Mouse (Mus musculus): ENCODE measurements at regions not wholly inside any gene's neighbourhood (a gene's known extent, or its start where the extent isn't known, plus 50 kb on each side); places are given as distances from the start of the nearest gene placed in this dataset.

DNA sequence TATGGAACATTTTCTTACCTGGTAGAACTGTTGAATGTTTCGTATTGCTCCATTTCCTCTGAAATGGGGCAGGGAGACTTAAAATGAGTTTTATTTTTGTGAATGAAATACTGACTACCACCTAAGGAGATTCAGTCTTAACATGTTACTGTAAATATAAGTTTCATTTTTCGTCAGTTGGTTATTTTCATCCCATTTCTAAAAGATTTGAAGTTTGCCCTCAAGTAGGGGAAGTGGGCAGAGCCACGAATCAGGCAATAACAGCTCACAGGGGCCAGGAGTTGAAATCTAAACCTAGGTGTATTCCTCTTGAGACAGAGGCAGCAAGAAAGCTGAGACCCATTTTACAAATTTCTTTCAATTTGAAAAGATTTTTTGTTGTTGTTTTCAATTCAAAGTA is 88.6 kb upstream of the Ahr start:
- Histone ChIP-seq H3K27ac (ENCODE audit: low read length) (no peak overlapping the region), H3K9me3 (replicated peaks; ENCODE audit: control insufficient read depth, low read length) (no peaks in the 10 kb centered on the region), H3K27me3 (ENCODE audit: control insufficient read depth, insufficient read depth, low read length) (no peaks in the 10 kb centered on the region), H3K9ac (ENCODE audit: low read length) (no peak overlapping the region), H3K36me3 (ENCODE audit: control insufficient read depth, insufficient read depth, low read length) (no peaks in the 10 kb centered on the region), H3K4me1 (ENCODE audit: control insufficient read depth, insufficient read depth, low read length) (no peaks in the 10 kb centered on the region), H3K4me2 (ENCODE audit: low read depth, low read length) (no peak overlapping the region), H3K4me3 (replicated peaks; ENCODE audit: low read length) (no peak overlapping the region)
- WGBS, result 77% methylated on average over 3 of the region's 3 CpGs
- ATAC-seq (ENCODE audit: insufficient read depth, low FRiP score), result no peak

DNA sequence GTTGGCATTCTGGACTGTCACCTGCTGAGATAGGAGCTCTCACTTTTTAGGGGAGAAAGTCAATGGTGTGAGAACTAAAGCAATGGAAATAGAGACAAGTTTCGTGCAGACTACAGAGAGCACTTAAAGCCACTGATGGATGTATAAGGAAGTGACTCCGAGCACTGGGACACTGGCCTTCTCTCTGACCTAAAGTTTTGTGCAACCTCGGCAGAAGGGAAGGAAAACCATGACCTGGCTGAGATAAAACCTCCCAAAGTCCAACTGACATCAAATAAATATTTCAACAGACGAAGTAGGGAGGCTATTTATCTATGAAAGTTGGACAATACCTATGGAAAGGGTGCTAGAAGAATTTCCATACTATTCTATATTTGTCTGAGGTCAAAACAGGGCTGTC is 80.0 kb upstream of the Ahr start:
- ATAC-seq (ENCODE audit: insufficient read depth, low FRiP score), result no peak
- no peaks in the 10 kb centered on the region for H3K36me3 ChIP-seq (ENCODE audit: control insufficient read depth, insufficient read depth, low read length)

DNA sequence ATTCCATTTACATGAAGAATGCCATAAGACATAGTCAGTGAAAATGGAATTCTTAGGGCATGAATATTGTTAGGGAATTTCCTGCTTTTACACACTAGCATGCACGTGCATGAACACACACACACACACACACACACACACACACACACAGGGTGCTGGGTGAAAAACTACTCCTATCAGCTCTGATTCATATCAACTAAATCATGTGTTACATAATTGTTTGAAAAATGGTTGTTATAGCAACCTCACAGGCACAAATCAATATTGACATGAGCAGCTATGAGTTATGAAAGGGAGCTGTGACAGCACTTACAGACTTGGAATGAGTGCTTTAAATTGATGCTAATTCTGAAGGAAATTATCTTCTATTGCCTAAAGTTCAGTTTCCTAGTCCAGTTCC is 72.8 kb upstream of the Ahr start:
- no peaks in the 10 kb centered on the region for H3K36me3 ChIP-seq (ENCODE audit: control insufficient read depth, insufficient read depth, low read length)
- H3K4me2 ChIP-seq (ENCODE audit: low read depth, low read length), result no peak overlapping the region
- 67% methylated on average over 1 of the region's 1 CpGs for WGBS
- no peaks in the 10 kb centered on the region for H3K9me3 ChIP-seq (replicated peaks; ENCODE audit: control insufficient read depth, low read length)
- no peak overlapping the region for H3K27ac ChIP-seq (ENCODE audit: low read length)
- H3K4me1 ChIP-seq (ENCODE audit: control insufficient read depth, insufficient read depth, low read length), result no peaks in the 10 kb centered on the region
- H3K9ac ChIP-seq (ENCODE audit: low read length), result no peak overlapping the region
- H3K4me3 ChIP-seq (replicated peaks; ENCODE audit: low read length), result no peak overlapping the region
- no peaks in the 10 kb centered on the region for H3K27me3 ChIP-seq (ENCODE audit: control insufficient read depth, insufficient read depth, low read length)
- ATAC-seq (ENCODE audit: insufficient read depth, low FRiP score), result peak; percentile 53; the same call in 1 of the 2 replicates

More for the DNA sequence above, 80.0 kb upstream of the Ahr start:
- no peak overlapping the region for H3K4me2 ChIP-seq (ENCODE audit: low read depth, low read length)
- H3K27me3 ChIP-seq (ENCODE audit: control insufficient read depth, insufficient read depth, low read length), result no peaks in the 10 kb centered on the region
- H3K4me3 ChIP-seq (replicated peaks; ENCODE audit: low read length), result no peak overlapping the region
- H3K4me1 ChIP-seq (ENCODE audit: control insufficient read depth, insufficient read depth, low read length), result no peaks in the 10 kb centered on the region
- no peak overlapping the region for H3K27ac ChIP-seq (ENCODE audit: low read length)
- H3K9ac ChIP-seq (ENCODE audit: low read length), result no peak overlapping the region
- no peaks in the 10 kb centered on the region for H3K9me3 ChIP-seq (replicated peaks; ENCODE audit: control insufficient read depth, low read length)
- WGBS, result 66% methylated on average over 4 of the region's 4 CpGs

DNA sequence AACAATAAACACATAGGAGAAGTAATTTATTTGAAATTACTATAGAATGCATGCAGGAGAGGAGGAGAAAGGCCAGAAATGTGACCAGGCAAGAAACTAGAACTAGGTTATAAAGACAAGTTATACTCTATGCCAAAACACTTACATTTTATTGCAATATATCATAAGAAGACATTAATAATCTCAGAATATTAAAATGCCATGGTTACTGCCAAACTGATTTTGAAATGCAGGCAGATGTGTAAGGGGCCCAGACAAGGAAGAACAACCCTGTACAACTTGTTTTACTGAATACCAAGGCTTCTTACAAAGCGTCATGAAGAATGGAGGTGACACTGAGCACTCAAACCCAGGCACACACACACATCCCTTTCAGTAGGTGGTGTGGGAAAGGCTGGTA is 68.9 kb upstream of the Ahr start:
- no peak overlapping the region for H3K27ac ChIP-seq (ENCODE audit: low read length)

DNA sequence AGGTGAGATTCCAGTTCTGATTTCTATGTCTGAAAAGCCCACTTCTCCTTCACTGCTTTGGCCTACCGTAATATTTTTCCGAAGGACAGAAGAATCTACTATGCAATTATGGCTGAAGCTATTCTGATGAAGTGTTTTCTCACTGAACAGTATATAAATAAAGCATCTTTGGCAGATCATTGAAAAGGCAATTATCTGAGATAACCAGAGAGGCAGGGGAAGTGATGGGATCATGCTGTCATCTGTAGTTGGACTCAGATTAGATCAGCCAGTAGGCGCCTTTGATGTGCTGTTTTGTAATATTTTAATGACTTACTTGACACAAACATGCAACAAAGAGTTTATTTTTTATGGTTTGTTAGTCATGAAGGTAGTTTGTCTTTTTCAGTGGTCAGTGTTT is 67.8 kb upstream of the Ahr start:
- Histone ChIP-seq H3K36me3 (ENCODE audit: control insufficient read depth, insufficient read depth, low read length) (no peaks in the 10 kb centered on the region), H3K9ac (ENCODE audit: low read length) (no peak overlapping the region), H3K4me1 (ENCODE audit: control insufficient read depth, insufficient read depth, low read length) (no peaks in the 10 kb centered on the region), H3K4me2 (ENCODE audit: low read depth, low read length) (no peak overlapping the region), H3K27me3 (ENCODE audit: control insufficient read depth, insufficient read depth, low read length) (no peaks in the 10 kb centered on the region), H3K9me3 (replicated peaks; ENCODE audit: control insufficient read depth, low read length) (no peaks in the 10 kb centered on the region), H3K4me3 (replicated peaks; ENCODE audit: low read length) (no peak overlapping the region), H3K27ac (ENCODE audit: low read length) (no peak overlapping the region)
- ATAC-seq (ENCODE audit: insufficient read depth, low FRiP score), result no peak
- 89% methylated on average over 3 of the region's 3 CpGs for WGBS

More for the DNA sequence above, 68.9 kb upstream of the Ahr start:
- no peaks in the 10 kb centered on the region for H3K27me3 ChIP-seq (ENCODE audit: control insufficient read depth, insufficient read depth, low read length)
- no peak overlapping the region for H3K4me2 ChIP-seq (ENCODE audit: low read depth, low read length)
- no peaks in the 10 kb centered on the region for H3K4me1 ChIP-seq (ENCODE audit: control insufficient read depth, insufficient read depth, low read length)
- H3K4me3 ChIP-seq (replicated peaks; ENCODE audit: low read length), result no peak overlapping the region
- no peak overlapping the region for H3K9ac ChIP-seq (ENCODE audit: low read length)
- WGBS, result 75% methylated on average over 1 of the region's 1 CpGs
- ATAC-seq (ENCODE audit: insufficient read depth, low FRiP score), result no peak
- H3K9me3 ChIP-seq (replicated peaks; ENCODE audit: control insufficient read depth, low read length), result no peaks in the 10 kb centered on the region
- H3K36me3 ChIP-seq (ENCODE audit: control insufficient read depth, insufficient read depth, low read length), result no peaks in the 10 kb centered on the region

DNA sequence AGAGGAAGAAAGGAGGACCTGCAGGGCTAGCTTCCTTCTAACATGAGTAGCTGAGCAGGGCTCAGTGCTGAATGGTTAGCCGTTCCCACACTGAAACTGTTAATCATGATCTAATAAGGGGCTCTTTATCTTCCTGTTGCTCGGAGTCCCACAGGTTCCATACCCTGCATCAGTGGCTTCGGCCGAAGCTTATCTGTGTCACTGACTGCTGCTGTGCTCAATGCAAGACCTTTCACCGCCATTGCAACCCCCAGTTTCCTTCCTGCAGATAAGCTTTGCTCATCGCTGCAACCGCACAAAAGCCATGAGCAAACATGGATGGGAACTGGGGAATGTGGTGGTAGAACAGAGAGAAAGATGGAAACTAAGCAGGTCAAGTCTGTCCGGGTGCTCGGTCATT is 63.5 kb upstream of the Ahr start:
- no peaks in the 10 kb centered on the region for H3K9me3 ChIP-seq (replicated peaks; ENCODE audit: control insufficient read depth, low read length)
- H3K4me2 ChIP-seq (ENCODE audit: low read depth, low read length), result no peak overlapping the region
- no peaks in the 10 kb centered on the region for H3K4me1 ChIP-seq (ENCODE audit: control insufficient read depth, insufficient read depth, low read length)
- no peak overlapping the region for H3K9ac ChIP-seq (ENCODE audit: low read length)
- no peaks in the 10 kb centered on the region for H3K27me3 ChIP-seq (ENCODE audit: control insufficient read depth, insufficient read depth, low read length)
- H3K4me3 ChIP-seq (replicated peaks; ENCODE audit: low read length), result no peak overlapping the region
- no peak for ATAC-seq (ENCODE audit: insufficient read depth, low FRiP score)
- WGBS, result 60% methylated on average over 9 of the region's 9 CpGs
- no peak overlapping the region for H3K27ac ChIP-seq (ENCODE audit: low read length)
- H3K36me3 ChIP-seq (ENCODE audit: control insufficient read depth, insufficient read depth, low read length), result no peaks in the 10 kb centered on the region

DNA sequence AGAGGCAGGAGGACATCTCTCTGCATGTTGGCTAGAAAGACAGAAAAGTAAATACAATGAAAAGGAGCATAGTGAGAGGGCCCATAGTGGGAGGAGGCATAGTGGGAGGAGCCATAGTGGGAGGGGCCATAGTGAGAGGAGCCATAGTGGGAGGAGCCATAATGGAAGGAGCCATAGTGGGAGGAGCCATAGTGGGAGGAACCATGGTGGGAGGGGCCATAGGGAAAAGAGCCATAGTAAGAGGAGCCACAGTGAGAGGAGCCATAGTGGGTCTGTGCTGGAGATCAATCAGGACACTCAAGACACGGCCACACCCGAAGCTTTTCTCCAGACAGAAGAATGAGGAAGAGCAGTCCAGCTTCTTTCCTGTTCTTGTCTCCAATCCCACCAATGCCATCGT is 58.0 kb upstream of the Ahr start:
- H3K4me1 ChIP-seq (ENCODE audit: control insufficient read depth, insufficient read depth, low read length), result no peaks in the 10 kb centered on the region
- 80% methylated on average over 3 of the region's 3 CpGs for WGBS

More for the DNA sequence above, 58.0 kb upstream of the Ahr start:
- Histone ChIP-seq H3K4me2 (ENCODE audit: low read depth, low read length) (no peak overlapping the region), H3K9ac (ENCODE audit: low read length) (no peak overlapping the region), H3K27ac (ENCODE audit: low read length) (no peak overlapping the region), H3K27me3 (ENCODE audit: control insufficient read depth, insufficient read depth, low read length) (no peaks in the 10 kb centered on the region), H3K9me3 (replicated peaks; ENCODE audit: control insufficient read depth, low read length) (no peaks in the 10 kb centered on the region), H3K36me3 (ENCODE audit: control insufficient read depth, insufficient read depth, low read length) (no peaks in the 10 kb centered on the region), H3K4me3 (replicated peaks; ENCODE audit: low read length) (no peak overlapping the region)
- ATAC-seq (ENCODE audit: insufficient read depth, low FRiP score), result no peak
